16 mouse cellular contexts compared by ENCODE assay signal in genomic region chr9:46549416-46549815, GRCm38 (mm10).
"Had no signal": no experiment of that assay in that cellular context is flagged by ENCODE, and none has a peak within 500 bp of the region (broad histone marks: within the 10 kb centered on the region; RNA-seq: fewer than 3 reads in every experiment).

No protein-coding gene starts in this region.

- H3K9me3 ChIP-seq: lung, embryonic 15.5 days; midbrain, embryonic 13.5 days; midbrain, embryonic 15.5 days; neural tube, embryonic 12.5 days; stomach, embryonic 15.5 days had no signal

- H3K36me3 ChIP-seq: lung, embryonic 15.5 days; midbrain, embryonic 13.5 days; midbrain, embryonic 15.5 days; neural tube, embryonic 12.5 days; stomach, embryonic 15.5 days had no signal

- ATAC-seq: lung, postnatal 0 days; midbrain, embryonic 13.5 days; midbrain, embryonic 15.5 days had no signal

- H3K27me3 ChIP-seq: lung, embryonic 15.5 days; megakaryocyte, embryonic 14.5 days; midbrain, embryonic 15.5 days; neural tube, embryonic 12.5 days; stomach, embryonic 15.5 days had no signal

- H3K4me3 ChIP-seq: lung, embryonic 15.5 days; megakaryocyte, embryonic 14.5 days; midbrain, embryonic 13.5 days; midbrain, embryonic 15.5 days; neural tube, embryonic 12.5 days; stomach, embryonic 15.5 days had no signal

- DNase-seq: lung, postnatal 14 days; lung, postnatal 36 days; right cerebral cortex, postnatal 14 days; thymus, adult 2 months; thymus, postnatal 25 days; thymus, postnatal 4 days had no signal

- H3K4me1 ChIP-seq: lung, embryonic 15.5 days; megakaryocyte, embryonic 14.5 days; midbrain, embryonic 15.5 days; stomach, embryonic 15.5 days had no signal

- H3K4me2 ChIP-seq: lung, embryonic 15.5 days; midbrain, embryonic 11.5 days; midbrain, embryonic 13.5 days; midbrain, embryonic 15.5 days; neural tube, embryonic 12.5 days; stomach, embryonic 15.5 days had no signal

- H3K9ac ChIP-seq: lung, embryonic 15.5 days; midbrain, embryonic 13.5 days; midbrain, embryonic 15.5 days; neural tube, embryonic 12.5 days; stomach, embryonic 15.5 days had no signal

- H3K27ac ChIP-seq: lung, embryonic 15.5 days; macrophage; midbrain, embryonic 13.5 days; midbrain, embryonic 15.5 days; neural tube, embryonic 12.5 days; stomach, embryonic 15.5 days; stomach, postnatal 0 days had no signal
